Mouse (Mus musculus) frontal cortex, postnatal 14 days (tissue): ENCODE measurements around the gene Calhm3.

Experiments
- DNase-seq, 2 experiments: peaks; one replicate each; pipeline ENCODE4 v3.0.0; 2022; ENCODE audit warnings: low spot score in 2 of 2

Calhm3 gene

GRCm38 (mm10) chr19:47157664-47158063 is at the start of gene Calhm3:
Gene Calhm3, minus strand, starts transcription at chr19:47157764.
- DNase-seq, result no peak

GRCm38 (mm10) chr19:47206126-47206525 is 48.6 kb upstream of the Calhm3 start:
- DNase-seq, result no peak

GRCm38 (mm10) chr19:47204653-47205052 is 47.1 kb upstream of the Calhm3 start:
- no peak for DNase-seq

GRCm38 (mm10) chr19:47203042-47203441 is 45.5 kb upstream of the Calhm3 start:
- DNase-seq, result no peak

- no peak for DNase-seq
These were observed 44.9 kb upstream of the Calhm3 start for GRCm38 (mm10) chr19:47202429-47202828.

GRCm38 (mm10) chr19:47201972-47202371 is 44.4 kb upstream of the Calhm3 start:
- no peak for DNase-seq

- DNase-seq, result no peak
These were observed 41.2 kb upstream of the Calhm3 start for GRCm38 (mm10) chr19:47198671-47199350.

- no peak for DNase-seq
These were observed 34.6 kb upstream of the Calhm3 start for GRCm38 (mm10) chr19:47192158-47192557.

- no peak for DNase-seq
These were observed 31.1 kb upstream of the Calhm3 start for GRCm38 (mm10) chr19:47188515-47189128.

- no peak for DNase-seq
These were observed 29.1 kb upstream of the Calhm3 start for GRCm38 (mm10) chr19:47186514-47187275.

GRCm38 (mm10) chr19:47184736-47185135 is 27.2 kb upstream of the Calhm3 start:
- DNase-seq, result no peak

GRCm38 (mm10) chr19:47184221-47184620 is 26.7 kb upstream of the Calhm3 start:
- no peak for DNase-seq

- no peak for DNase-seq
These were observed 22.4 kb upstream of the Calhm3 start for GRCm38 (mm10) chr19:47180011-47180410.

GRCm38 (mm10) chr19:47179272-47179809 is 21.8 kb upstream of the Calhm3 start:
- peak in 1 of 2 experiments; percentile 32 for DNase-seq

- peak; percentile 55 to 58 for DNase-seq
These were observed 21.1 kb upstream of the Calhm3 start, which contains the start of gene Neurl1a for GRCm38 (mm10) chr19:47178431-47179271. Gene Neurl1a, plus strand, starts transcription at chr19:47178820.

- peak in 1 of 2 experiments; percentile 38 for DNase-seq
These were observed 20.4 kb upstream of the Calhm3 start for GRCm38 (mm10) chr19:47178001-47178400.

GRCm38 (mm10) chr19:47176916-47177505 is 19.4 kb upstream of the Calhm3 start:
- no peak for DNase-seq

- no peak for DNase-seq
These were observed 17.9 kb upstream of the Calhm3 start for GRCm38 (mm10) chr19:47175472-47175871.

GRCm38 (mm10) chr19:47174515-47174914 is 17.0 kb upstream of the Calhm3 start:
- no peak for DNase-seq

- DNase-seq, result peak; percentile 62 to 88
These were observed 11.3 kb upstream of the Calhm3 start for GRCm38 (mm10) chr19:47168793-47169412.

GRCm38 (mm10) chr19:47168223-47168622 is 10.7 kb upstream of the Calhm3 start:
- DNase-seq, result no peak
